Mouse (Mus musculus) ovary, postnatal 14 days (tissue): ENCODE results near the gene C2cd2l.
"Not testable (repeated sequence)": the region's sequence is repeated elsewhere in the genome, so short reads cannot be mapped to it uniquely, and the experiment has no call there.

Experiments
- DNase-seq: peaks from one replicate; pipeline ENCODE4 v3.0.0; 2022; ENCODE audit warnings: low spot score

C2cd2l gene

DNA sequence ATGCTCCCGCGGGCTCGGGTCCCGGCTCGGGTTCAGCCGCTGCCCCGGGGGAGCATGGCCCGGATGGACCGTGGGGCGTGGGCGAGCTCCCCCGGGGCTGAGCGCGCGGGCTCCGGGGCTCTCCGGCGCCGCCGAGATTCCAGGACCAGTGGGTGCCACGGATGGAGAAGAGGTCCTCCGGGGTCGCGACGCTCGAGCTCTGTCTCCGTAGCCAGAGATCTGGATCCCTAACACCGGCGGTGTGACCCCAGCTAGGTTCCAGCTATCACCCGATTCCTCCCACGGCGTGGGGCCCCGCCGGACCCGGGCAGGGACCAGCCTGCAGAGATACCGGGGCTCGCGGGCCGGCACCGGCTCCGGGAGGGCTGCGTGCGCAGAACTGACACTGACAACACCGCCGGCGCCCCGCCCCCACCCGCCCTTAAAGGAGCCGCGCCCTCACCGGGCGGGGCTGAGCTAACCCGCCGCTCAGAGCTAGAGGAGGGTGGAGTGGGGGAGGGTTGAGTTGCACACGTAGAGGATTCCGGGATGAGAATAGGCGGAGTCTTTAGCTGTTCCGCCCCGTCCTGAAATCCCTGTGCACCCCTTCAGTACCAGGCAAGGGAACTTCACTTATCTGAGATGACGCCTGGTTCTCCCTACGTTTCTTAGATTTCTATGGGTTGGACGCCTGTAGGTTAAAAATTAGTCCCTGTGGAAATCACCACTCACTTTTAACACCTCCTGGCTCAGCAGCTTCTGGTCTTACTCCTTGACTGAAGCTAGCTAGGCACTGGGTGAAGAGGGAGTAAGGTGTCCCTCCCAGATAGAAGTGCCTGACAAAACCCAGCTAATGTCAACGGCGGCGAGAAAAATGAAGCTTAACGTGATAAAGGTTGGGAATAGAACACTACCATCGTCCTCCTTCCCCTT lies at the start of gene C2cd2l:
Gene C2cd2l, minus strand, starts transcription at position 399 of the 912 bp plus-strand sequence.
- DNase-seq = peak; percentile 75

DNA sequence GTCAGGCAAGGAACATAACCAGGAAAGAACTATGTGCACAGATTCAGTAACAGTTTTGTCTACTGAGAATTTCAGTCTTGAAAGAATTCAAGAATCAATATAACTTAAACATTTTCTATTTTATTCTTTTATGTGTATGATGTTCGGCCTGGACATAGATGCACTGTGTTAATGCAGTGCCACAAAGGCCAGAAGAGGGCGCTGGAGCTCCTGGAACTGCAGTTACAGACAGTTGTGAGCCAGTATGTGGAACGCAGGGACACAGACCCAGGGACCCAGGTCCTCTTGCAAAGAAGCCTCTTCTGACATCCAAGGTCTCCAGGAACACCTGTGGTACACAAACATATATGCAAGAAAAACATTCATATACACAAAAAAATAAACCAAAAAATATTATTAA lies 44.4 kb upstream of the C2cd2l start:
- DNase-seq = no peak

DNA sequence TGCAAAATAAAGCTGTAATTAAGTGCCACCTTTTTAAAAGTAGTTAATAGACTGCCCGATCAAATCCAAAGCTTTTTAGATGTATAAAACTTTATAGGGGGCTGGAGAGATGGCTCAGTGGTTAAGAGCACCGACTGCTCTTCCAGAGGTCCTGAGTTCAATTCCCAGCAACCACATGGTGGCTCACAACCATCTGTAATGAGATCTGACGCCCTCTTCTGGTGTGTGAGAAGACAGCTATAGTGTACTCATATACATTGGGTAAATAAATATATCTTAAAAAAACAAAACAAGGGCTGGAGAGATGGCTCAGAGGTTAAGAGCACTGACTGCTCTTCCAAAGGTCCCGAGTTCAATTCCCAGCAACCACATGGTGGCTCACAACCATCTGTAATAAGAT lies 41.8 kb upstream of the C2cd2l start:
- not testable (repeated sequence) for DNase-seq

DNA sequence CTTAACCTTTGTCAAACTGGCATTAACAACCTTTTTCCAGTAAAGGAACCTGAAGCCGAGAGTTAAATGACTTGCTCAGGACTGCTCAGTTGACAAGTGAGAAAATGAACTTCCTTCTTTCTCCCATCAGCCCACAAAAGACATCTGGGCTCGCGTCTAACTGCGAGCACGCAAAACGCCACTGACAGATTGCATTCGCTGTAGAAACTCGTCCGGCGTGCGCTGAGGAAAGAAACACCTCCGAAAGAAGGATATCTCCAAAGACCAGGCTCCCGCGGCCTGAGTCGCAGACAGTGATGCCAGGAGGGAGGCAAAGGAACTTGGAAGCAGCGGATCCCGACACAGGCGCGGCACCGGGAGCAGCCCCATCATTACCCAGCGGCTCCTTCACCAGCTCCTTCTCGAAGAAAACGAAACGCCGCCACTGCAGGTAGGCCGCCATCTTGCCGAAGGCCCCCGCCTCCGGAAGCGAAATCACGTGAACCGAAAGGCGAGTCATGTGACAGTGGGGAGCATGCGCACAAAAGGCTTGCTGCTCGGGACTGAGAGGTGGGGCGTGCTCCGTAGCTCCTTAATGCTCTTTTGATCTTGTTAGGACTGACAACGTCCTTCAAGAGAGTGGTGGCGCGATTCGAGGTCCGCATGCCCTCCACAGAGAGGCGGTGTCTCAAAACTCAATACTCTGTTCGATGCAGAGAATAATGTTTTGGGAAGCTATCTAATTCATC lies 41.3 kb upstream of the C2cd2l start, which contains the start of gene Vps11:
Gene Vps11, minus strand, starts transcription at position 481 of the 728 bp plus-strand sequence.
- DNase-seq = peak; percentile 92

DNA sequence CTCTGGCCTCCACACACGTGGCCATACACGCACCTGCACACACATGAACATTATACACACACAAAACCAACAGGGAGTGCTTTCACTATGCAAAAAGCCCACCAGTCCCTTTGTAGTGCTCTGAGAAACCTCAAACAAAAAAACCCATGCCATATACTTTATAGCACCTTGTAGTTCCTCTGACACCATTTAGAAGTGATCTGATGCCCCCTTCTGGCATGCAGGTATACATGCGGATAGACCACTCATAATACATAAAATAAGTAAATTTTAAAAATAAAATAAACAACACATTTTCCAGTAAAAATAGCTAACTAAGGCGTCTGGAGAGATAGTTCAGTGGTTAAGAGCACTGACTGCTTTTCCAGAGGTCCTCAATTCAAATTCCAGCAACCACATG lies 37.1 kb upstream of the C2cd2l start:
- no peak for DNase-seq

DNA sequence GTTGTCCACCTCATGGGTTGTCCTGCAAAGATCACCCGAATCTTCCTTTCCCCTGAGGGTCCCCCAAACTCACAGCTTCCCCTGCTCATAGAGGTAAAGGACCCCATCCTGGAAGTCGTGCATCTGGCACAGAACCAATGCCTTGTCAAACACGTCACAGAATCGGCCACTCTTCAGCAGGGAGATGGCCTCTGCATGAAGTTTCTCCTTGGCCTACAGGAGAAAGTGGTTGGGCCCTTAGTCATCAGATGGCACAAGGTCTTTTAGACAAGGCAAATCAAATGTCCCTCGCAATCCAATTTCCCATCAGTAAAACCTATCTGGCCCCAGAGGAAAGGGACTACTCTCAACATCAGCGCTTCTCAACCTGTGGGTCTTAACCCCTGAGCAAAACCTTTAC lies 33.1 kb upstream of the C2cd2l start:
- no peak for DNase-seq

DNA sequence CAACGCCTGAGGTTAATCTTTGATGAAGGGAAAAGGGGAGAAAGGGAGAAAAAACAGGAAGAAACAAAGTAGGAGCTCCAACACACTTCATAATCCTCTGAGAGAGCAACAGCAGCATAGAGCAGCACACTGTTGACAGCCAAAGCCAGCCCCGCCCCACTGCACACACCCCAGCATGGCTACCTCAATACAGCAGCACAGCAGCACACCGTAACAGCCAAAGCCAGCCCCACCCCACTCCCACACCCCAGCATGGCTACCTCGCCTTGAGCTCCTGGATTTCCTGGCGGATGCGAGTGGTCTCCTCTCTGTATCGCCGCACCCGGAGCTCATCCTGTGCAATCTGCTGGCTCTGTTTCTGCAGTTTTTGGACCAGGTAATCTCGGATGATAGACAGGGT lies 32.3 kb upstream of the C2cd2l start:
- no peak for DNase-seq

DNA sequence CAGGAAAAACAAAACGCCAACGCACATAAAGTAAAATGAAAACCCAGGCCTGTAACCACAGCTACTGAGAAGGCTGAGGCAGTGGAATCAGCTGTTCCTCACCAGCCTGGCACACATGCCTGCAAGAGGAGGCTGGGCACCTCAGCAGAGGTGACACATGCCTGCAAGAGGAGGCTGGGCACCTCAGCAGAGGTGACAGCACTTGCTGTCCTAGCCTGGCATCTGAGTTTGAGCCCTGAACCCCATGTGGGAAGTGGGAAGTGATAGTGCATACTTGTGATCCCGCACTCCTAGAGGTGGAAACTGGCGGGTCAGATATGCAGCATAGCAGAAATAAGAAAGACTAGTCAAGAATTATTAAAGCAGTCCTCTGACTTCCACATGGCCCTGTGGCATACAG lies 31.3 kb upstream of the C2cd2l start:
- no peak for DNase-seq

DNA sequence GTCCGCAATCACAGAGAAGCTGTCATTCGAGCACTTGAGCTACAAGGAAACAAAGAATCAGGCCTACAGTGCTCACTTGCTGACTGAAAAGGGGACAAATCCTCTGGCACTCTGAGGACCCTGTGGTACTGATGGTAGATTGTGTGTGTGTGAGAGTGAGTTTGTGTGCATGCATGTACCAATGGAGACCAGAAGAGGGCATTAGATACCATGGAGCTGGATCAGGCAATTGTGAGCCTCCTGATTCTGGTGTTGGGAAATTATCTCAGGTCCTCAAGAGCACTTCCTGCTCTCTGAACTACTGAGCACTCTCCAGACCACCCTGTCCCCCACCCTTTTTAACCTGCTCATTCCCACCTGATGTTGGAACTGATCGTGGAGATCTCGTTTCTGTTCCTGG lies 28.5 kb upstream of the C2cd2l start:
- DNase-seq = no peak

DNA sequence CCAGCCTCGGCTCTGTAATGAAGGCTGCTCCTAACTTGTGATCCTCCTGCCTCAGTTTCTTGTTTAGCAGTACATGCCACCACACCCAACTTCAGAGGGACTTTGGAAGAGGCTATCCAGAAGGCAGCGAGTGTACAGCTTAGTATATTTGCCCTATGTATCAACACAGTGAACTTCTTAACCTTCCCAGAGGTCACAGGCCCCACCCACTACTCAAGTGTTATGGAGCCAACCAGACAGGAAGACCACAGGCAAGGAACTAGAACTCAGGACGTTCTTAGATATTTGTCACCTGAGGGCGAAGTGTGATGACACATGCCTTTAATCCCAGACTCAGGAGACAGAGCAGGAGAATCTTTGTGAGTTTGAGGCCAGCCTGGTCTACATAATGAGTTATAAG lies 27.5 kb upstream of the C2cd2l start:
- DNase-seq = no peak

DNA sequence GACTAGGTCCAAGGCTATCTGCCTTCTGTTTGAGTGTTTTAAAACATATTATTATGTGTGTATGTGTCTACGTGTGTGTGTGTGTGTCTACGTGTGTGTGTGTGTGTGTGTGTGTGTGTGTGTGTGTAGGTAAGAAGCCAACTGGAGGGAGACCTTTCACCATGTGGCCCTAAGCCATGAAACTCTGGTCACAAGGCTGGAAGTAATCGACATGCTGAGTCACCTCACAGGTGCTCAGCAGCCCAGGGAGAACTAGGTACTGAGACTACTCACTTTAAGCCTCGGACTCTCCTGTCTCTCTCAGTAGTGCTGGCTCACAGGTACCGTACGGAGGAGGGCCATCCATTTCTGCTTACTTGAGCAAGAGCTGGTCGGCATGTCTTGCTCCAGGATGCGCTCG lies 27.1 kb upstream of the C2cd2l start:
- DNase-seq = no peak

DNA sequence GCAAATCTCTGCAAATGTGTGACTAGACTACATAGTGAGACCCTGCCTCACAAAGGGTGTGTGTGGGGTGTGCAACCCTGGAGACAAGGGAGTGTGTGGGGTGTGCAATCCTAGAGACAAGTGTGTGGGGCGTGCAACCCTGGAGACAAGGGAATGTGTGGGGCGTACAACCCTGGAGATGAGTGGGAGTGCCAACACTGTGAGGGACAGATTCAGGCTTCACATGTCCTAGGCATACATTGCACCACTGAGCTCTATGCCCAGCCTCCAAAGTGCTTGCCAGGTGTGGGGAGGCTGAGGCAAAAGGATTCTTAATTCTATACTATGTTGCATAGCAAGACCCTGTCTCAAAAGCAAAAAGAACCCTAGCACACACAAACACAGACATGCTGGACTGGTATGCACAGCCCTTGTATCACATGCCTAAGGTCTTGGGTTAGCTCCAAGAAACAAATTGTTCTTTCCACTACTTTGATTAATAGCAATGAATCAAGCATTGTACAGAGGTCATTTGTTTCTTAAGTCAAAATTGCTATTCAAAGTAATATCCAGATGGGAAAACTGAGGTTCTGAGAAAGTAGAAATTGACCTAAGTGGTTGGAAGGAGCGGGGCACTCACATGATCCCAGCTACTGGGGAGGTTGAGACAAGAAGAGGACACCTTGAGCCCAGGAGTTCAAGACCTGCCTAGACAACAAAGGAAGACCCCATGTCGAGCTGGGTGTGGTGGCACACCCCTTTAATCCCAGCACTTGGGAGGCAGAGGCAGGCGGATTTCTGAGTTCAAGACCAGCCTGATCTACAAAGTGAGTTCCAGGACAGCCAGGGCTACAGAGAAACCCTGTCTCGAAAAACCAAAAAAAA lies 25.7 kb upstream of the C2cd2l start:
- DNase-seq = no peak

DNA sequence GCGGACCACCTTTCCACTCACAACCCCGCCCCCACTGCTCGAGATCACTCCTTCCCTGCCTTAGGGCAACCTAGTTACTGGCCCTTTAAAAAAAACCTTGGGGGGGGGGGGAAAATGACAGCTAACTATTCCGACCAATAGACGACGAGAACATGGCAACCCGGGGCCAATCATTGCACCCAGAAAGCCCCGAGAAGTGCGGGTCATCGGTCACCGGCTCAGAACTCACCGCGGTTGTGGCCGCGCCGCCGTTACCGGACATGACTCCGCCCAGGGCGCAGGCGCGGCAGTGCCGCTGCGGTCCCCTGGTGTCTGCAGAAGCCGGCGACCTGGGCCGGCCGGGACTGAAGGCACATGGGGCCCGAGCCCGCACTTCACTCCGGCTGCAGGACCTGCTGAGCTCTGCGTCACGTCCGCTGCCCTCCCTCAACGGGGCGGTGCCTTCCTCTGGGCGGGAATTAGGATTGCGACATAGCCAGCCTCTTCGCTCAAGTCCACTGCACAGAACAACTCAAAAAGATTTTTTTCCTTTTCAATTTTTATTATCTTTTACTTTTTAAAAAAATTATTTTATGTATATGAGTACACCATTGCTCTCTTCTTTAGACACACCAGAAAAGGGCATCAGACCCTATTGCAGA lies 23.8 kb upstream of the C2cd2l start, which contains the start of gene Hmbs:
Gene Hmbs, minus strand, starts transcription at position 448 of the 641 bp plus-strand sequence.
- peak; percentile 81 for DNase-seq

DNA sequence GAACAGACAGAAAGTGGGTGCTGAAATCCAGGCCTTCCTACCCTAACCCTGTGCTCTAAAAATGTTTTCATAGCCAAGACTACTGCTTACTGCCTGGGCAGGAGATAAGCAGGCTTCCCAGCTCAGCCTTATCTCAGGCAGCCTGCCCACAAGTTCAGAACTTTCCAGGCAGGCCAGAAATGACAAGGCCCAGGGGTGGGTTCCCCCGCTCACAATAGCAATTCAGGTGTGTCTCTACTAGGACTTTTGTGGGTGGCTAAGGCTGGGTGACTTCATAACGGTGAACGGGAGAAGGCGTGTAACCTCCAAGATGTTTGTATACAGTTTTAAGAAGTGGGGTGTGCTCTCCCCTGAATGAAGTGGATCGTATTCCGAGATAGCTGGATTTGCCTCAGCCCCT lies 23.2 kb upstream of the C2cd2l start:
- DNase-seq = no peak

DNA sequence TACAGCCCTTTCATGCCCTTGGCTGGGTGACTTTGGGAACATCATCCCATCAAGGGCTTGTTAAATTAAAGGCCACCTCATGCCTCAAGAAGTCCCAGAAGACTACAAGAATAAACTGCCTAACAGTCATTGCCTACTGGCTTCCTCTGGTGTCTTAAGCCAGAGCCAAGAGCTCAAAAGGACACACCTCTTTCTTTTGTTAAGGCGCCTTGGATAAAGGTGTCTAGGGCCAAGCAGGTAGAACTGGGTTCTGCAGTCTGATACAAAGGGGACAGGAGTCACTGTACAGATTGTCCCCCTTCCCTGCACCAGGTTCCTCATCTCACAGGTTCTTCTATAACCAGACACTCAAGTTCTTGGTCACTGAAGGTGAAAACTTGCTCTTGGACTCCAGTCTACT lies 22.5 kb upstream of the C2cd2l start:
- DNase-seq = no peak

DNA sequence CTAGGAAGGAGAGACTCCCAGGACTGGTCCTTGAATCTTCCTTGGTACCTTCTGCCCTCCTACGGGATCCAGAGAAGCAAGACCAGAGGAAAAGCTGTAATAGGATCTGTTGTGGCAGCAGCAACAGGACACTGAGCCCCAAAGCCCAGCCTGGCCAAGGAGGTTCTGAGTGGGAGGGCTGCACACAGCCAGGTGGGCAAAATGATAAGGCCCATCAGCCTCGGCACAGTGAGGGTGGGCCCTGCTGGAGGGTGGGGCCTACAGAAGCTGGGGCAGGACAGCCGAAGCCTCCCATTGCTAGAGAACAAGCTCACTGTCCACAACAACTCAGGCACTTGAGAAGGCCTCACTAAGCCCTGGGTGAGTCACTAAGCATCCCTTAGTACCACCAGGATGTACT lies 22.1 kb upstream of the C2cd2l start:
- DNase-seq = no peak

DNA sequence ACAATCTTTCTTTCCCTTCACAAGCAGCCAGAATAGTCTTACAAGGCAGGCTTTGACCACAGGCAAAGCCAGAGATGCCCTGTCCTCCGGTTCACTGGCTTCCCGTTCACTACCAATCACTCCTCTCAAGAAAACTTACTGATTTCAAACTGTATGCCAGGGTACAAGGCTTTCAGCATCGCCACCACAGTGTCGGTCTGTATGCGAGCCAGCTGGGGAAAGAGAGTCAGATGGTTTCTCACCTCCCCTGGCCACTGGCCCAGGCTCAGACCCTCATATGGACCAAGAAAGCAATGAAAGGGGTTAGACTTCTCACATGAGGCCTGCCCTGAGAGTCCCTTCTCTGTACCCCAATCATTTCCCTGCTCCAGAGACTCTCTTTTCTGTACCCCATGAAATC lies 21.4 kb upstream of the C2cd2l start:
- DNase-seq = no peak

DNA sequence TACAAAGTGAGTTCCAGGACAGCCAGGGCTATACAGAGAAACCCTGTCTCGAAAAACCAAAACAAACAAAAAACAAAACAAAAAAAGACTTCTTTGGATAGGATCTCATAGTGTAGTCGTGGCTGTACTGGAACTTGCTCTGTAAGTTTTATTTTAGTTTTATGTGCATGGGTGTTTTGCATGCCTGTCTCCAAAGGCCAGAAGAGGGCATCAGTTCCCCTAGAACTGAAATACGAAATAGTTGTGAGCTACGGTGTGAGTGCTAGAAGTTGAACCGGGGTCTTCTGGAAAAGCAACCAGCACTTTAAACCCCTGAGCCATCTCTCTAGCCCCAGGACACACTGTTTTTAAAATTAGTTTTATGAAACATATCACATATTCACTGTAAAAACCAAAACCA lies 18.5 kb upstream of the C2cd2l start:
- DNase-seq = no peak

DNA sequence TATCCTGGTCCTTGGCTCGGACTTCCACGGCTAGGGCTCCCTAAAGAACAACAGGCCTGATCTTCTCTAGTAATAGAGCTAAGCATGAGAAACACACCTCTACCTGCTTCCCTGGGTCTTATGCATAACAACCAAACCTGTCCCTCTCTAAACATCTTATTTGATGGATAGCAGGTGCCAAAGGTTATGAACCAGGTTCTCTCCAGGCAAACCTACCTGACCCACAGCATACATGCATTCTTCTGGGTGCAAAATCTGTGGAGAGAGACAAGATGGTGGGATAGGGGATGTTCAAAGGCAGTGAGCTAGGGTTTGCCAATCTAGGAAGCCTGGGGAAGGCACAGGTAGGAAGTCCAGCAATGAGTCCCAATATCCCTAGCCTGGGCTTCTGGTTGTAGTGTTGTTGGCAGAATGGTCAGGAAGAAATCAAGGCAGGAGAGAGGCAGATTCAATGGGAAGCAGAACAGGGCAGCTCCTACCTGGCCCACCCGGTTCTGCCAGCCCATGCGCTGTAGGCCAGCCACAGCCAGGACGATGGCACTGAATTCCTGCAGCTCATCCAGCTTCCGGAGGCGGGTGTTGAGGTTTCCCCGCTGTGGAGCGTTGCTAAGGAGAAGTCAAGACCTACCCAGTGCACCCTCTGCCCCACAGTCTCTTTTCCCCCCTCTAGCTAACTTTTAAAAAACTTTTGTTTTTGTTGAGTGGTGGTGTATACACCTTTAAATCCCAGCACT lies 17.5 kb upstream of the C2cd2l start:
- DNase-seq = no peak

DNA sequence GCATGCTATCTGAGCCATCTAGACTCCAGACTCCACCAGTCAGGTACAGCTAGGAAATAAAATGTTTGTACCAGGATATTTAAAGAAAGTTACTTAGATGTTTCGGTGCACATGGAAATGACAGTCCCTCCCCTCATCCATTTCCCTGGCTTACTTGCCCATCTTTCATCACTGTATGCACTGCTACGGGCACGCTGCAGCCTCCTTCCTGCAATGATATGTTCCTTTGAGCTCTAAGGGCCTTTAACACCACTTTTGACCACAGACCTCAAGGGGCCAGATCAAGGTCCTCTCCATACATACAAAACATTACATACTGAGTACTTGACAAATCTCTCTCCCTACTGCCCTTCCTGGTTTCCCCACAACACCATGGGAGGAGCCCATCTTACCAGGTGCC lies 16.9 kb upstream of the C2cd2l start:
- DNase-seq = no peak

DNA sequence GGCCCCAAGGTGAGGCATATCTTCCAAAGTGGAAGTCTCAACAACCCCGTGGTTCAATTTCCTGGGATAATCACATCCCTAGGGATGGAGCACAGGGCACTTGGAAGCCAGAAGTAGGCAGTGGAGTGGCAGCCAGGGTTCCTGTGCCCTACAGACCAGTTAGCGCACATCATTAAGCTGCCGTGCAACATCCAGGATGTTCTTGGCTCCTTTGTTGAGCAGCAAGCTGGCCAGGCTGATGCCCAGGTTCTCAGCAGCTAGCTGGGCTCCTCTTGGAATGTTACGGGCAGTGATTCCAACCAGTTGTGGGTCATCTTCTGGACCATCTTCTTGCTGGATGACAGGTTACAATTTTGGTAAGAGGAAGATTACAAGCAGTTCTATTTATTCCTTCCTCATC lies 16.4 kb upstream of the C2cd2l start:
- DNase-seq = not testable (repeated sequence)
